Mouse (Mus musculus) erythroblast, embryonic 14.5 days (primary cell): ENCODE data around the gene Ngfr. TPM values are rescaled to one million over a fixed set of nuclear protein-coding genes. Genes with fewer than 3 reads are reported as not detected.
"Not testable (repeated sequence)": the region's sequence is repeated elsewhere in the genome, so short reads cannot be mapped to it uniquely, and the experiment has no call there.

Experiments
- H3K27me3 ChIP-seq: 2 replicates; pipeline ENCODE4 v1.6.1; 2012; ENCODE audit warnings: inconsistent platforms; ENCODE audit not compliant: control insufficient read depth
- H3K36me3 ChIP-seq: 2 replicates; pipeline ENCODE4 v1.6.1; 2012; ENCODE audit warnings: mild to moderate bottlenecking, inconsistent platforms; ENCODE audit not compliant: control insufficient read depth
- H3K4me1 ChIP-seq: 2 replicates; pipeline ENCODE4 v1.6.1; 2012; ENCODE audit warnings: inconsistent platforms; ENCODE audit not compliant: control insufficient read depth
- H3K4me3 ChIP-seq: replicated peaks from 2 replicates; pipeline ENCODE3; 2012; ENCODE audit warnings: moderate library complexity, mild to moderate bottlenecking, inconsistent platforms
- H3K9me3 ChIP-seq: 2 replicates; pipeline ENCODE4 v1.6.1; 2012; ENCODE audit warnings: low read length, inconsistent platforms, mixed read lengths; ENCODE audit not compliant: control insufficient read depth
- GATA1 ChIP-seq: IDR thresholded peaks from 2 replicates; pipeline ENCODE4 v1.6.1; 2012; ENCODE audit warnings: low read length, inconsistent platforms, mixed read lengths
- TAL1 ChIP-seq: IDR thresholded peaks from 3 replicates; pipeline ENCODE4 v1.6.1; 2012; ENCODE audit warnings: low read length, inconsistent platforms, mixed read lengths
- polyA plus RNA-seq: library from polyadenylated mRNA; stranded (reverse); fragments of >175 nt; gene quantifications from 2 replicates; pipeline ENCODE4 v1.2.3, GENCODE M21; 2012

Gene Ngfr
- polyA plus RNA-seq, 1 experiment, result 0.02 TPM

DNA sequence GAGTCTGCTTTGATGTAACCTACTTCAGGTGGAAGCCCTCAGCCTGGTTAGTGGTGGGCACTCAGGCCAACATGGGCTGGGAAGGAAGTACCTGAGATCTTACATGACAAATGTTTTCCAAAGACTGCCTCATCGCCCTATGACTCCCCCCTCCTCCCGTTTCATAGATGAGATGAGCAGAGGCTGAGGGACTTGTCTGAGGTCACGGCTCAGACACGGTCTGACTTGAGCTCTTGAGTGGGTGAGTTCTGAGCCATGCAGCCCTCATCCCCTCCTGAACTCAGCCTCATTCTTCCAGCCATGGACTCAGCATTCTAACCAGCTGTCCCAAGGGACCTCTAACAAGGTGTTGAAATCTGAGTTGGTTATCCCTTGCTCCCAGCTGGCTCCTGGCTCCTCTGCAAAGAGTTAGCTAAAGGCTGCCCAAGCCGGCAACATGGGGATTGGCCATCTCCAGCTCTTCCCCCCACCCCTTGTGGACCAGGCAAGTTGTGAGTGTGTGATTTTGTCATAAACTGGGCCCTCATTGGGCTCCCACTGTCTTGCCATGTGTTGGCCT is 32.4 kb upstream of the Ngfr start:
- no peaks in the 10 kb centered on the region for H3K36me3 ChIP-seq
- H3K27me3 ChIP-seq, result peaks cover 10% of the 10 kb centered on the region
- no peak for TF ChIP-seq TAL1
- no peak for TF ChIP-seq GATA1
- no peaks in the 10 kb centered on the region for H3K4me1 ChIP-seq
- H3K9me3 ChIP-seq, result no peaks in the 10 kb centered on the region
- H3K4me3 ChIP-seq, result no peak overlapping the region

DNA sequence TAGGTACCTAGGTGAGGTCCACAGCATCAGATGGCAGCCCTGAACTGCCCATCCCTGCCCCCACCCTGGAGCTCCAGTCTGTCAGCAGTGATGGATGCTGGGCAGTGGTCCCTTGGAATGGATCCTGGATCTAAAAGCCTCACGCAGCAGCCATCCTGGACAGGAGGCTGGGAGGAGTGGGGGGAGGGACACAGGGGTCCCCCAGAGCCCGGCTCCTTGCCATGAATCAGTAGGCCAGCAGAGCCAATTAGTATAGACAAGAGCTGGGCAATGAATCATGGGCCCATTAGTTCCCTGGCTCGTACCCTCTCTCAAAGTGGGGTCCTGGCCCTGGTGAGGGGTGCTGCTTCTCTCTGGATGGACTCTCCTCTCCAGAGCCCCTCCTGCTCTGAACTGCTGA is 31.5 kb upstream of the Ngfr start:
- TF ChIP-seq GATA1 (no peak), TAL1 (no peak)
- Histone ChIP-seq H3K4me3 (no peak overlapping the region), H3K4me1 (no peaks in the 10 kb centered on the region), H3K27me3 (peaks cover 10% of the 10 kb centered on the region), H3K9me3 (no peaks in the 10 kb centered on the region), H3K36me3 (no peaks in the 10 kb centered on the region)

DNA sequence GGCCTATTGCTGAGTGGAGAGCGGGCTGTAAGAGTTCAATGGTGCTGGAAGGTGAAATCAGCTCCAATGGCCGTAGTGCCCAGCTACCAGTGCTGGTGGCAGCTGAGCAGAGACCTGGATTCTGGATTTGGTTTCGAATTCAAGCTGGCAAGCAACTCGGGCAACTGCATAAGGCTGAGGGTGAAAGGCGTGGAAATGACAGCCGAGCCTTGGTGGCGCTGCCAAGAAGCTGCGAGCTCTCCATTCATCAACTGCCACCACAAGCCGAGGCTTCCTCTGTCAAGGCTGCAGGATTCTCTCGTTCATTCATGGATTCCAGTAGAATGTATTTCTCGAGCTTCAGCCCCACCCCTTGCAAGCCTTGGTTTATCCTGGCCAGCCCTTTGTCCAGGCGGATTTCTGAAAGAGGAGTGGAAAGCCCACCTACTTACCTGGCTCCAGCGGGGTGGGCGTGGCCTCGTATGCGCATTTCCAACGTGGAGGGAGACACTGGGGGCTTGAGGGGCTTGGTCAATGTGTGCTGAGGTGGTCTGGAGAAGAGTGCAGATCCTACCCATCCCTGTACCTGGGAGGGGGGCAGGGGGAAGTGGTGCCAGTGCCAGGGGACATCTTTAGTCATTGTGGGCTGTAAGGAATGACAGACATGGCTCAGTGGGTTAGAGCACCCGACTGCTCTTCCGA is 30.4 kb upstream of the Ngfr start:
- no peak overlapping the region for H3K4me3 ChIP-seq
- peaks cover 10% of the 10 kb centered on the region for H3K27me3 ChIP-seq

DNA sequence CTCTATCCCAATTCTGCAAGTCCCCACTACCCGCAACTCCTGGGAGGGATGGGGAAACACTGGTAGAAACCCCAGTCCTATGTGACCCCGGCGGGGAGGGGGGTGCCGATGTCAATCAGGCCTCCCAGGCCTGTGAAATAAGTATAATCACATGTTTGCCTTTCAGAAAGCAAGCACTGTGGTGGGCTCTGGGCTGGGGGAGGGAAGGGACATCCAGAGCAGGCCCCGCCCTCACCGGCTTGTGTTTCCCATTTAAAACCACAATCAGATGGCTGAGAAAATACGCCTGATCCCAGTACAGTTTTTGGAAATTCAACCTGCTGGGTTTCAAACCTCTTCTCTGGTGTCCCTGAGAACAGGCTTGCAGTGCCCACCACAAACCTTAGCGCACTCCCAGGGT is 27.2 kb upstream of the Ngfr start:
- Histone ChIP-seq H3K4me1 (no peaks in the 10 kb centered on the region), H3K27me3 (peaks cover 22% of the 10 kb centered on the region), H3K4me3 (no peak overlapping the region), H3K36me3 (no peaks in the 10 kb centered on the region), H3K9me3 (no peaks in the 10 kb centered on the region)
- TF ChIP-seq TAL1 (no peak), GATA1 (no peak)

More for the DNA sequence above, 30.4 kb upstream of the Ngfr start:
- Histone ChIP-seq H3K9me3 (no peaks in the 10 kb centered on the region), H3K4me1 (no peaks in the 10 kb centered on the region), H3K36me3 (no peaks in the 10 kb centered on the region)
- TF ChIP-seq TAL1 (no peak), GATA1 (no peak)

DNA sequence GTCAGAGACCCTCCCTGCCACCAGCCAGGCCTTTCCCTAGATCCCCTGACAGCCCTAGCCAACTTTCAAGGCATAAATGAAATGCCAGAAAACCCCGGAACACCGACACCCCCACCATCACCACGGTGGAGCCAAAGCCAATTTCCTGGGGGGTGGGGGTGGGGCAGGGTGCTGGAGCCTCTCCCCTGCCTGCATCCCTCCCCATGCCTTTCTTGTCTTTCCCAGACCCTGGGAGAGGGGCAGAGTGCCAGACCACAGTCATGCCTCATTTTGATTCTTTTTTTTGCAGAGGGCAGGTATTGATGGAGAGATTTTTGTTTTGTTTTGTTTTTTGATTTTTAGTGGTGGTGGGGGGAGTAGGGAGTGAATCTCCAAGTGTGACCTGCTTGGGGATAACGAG is 23.7 kb upstream of the Ngfr start:
- TF ChIP-seq GATA1 (no peak), TAL1 (no peak)
- H3K27me3 ChIP-seq, result peaks cover 22% of the 10 kb centered on the region
- no peaks in the 10 kb centered on the region for H3K9me3 ChIP-seq

DNA sequence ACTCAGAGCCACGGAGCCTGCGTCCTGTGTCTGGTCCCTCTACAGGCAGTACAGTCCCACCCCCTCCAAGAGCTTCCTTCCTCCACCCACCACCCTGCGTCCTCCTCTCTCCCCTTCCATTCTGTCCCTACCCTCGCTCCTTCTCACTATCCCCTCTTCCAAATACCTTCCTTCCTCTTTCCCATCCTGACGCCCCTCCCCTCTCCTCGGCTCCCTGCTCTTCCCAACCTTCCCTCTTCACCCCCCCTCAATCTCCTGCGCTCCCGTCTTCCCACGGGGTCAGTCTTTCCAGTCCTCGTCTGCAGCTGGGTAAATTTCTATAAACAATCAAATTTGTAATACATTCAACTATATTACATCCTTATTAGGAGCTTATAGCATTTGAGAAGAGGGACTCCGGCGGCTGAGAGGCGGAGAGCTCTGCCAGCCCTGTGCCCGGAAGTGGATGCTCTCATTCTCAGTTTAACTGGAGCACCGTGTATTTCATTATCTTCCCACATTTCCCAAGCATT is 22.9 kb upstream of the Ngfr start:
- peaks cover 22% of the 10 kb centered on the region for H3K27me3 ChIP-seq
- H3K4me1 ChIP-seq, result no peaks in the 10 kb centered on the region
- no peak for TF ChIP-seq GATA1
- no peak for TF ChIP-seq TAL1
- no peaks in the 10 kb centered on the region for H3K9me3 ChIP-seq
- H3K36me3 ChIP-seq, result no peaks in the 10 kb centered on the region
- H3K4me3 ChIP-seq, result no peak overlapping the region

More for the DNA sequence above, 23.7 kb upstream of the Ngfr start:
- H3K36me3 ChIP-seq, result no peaks in the 10 kb centered on the region
- no peaks in the 10 kb centered on the region for H3K4me1 ChIP-seq
- H3K4me3 ChIP-seq, result no peak overlapping the region

DNA sequence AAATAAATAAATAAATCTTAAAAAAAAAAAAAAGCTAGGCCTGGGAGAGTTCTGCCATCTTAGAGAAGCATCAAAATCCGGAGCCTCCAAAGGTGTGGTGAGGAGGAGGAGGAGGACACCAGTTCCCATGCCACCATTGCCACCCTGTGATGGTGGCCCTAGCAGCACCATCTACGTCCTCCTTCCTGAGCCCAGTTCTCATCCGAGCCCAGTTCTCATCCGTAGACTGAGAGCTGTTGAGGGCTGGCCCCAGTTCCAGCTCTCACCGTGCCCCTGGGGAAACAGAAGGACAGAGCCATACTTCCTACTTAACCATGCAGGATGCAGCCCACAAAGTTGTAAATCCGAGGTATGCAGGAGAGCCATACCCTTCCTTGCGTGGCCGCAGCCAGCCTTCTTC is 22.4 kb upstream of the Ngfr start:
- no peaks in the 10 kb centered on the region for H3K4me1 ChIP-seq
- no peak overlapping the region for H3K4me3 ChIP-seq
- H3K36me3 ChIP-seq, result no peaks in the 10 kb centered on the region
- peaks cover 22% of the 10 kb centered on the region for H3K27me3 ChIP-seq
- TF ChIP-seq GATA1, result no peak
- TF ChIP-seq TAL1, result no peak
- no peaks in the 10 kb centered on the region for H3K9me3 ChIP-seq

DNA sequence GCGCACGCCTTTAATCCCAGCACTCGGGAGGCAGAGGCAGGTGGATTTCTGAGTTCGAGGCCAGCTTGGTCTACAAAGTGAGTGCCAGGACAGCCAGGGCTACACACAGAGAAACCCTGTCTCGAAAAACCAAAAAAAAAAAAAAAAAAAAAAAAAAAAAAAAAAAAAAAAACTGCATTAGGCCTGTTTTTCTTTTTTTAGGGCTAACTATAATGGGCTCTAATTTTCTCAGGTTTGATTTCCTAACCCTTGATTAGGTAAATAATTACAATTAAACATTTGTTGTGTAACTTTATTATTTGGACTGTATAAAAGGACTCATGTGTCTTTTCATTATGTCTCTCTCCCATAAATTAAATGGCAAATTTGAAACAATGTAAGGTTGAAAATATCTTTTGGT is 19.8 kb upstream of the Ngfr start:
- not testable (repeated sequence) for H3K4me3 ChIP-seq, H3K9me3 ChIP-seq, H3K36me3 ChIP-seq, H3K4me1 ChIP-seq
- peaks cover 22% of the 10 kb centered on the region for H3K27me3 ChIP-seq

DNA sequence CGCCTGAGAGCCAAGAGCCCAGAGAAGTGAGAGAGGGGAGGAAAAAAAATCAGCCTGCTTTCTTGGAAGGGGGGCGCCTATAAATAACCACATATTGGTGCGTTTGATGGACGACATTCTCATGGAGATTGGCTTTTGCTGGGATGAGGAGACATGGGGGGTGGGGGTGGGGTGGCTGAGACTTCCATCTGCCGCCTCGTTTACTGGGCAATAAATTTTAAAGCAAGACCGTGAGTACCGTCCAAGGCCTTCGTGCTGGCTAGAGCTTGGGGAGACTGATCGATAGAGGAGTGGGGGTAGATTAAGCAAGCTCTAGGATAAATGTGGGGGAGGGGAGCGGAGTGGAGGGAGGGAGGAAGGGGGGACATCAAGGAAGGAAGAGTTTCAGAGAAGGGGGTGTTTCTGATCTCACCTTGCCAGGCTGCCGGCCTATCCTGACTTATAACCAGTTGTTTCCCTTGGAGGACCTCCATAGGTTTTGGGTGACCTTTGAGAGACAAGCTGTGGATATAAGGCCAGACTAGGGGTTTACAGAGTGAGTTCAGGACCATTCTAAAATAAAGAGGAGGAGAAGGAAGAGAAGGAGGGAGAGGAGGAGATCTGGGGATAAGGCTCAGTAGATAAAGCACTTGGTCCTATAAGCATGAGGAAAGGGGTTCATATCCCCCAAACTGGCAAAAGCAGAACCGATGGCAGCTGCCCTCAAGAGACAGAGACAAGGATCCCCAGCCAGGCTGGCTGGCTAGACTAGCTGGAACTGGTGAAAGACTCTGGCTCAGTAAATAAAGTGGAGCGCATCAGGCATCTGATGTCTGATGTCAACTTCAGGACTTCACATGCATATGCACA is 10.9 kb upstream of the Ngfr start:
- Histone ChIP-seq H3K27me3 (peaks cover 57% of the 10 kb centered on the region), H3K36me3 (no peaks in the 10 kb centered on the region), H3K4me3 (no peak overlapping the region)

More for the DNA sequence above, 10.9 kb upstream of the Ngfr start:
- Histone ChIP-seq H3K4me1 (no peaks in the 10 kb centered on the region), H3K9me3 (no peaks in the 10 kb centered on the region)
- TF ChIP-seq GATA1 (no peak), TAL1 (no peak)
